Mouse (Mus musculus): Measurements from ENCODE around the gene Ptprc. TPM values are rescaled to one million over a fixed set of nuclear protein-coding genes. Genes with fewer than 3 reads are reported as not detected.
A peak's percentile ranks its signal among the peaks of the same experiment; 100 is the strongest.

Gene Ptprc
- polyA plus RNA-seq, 1 experiment from 2014 or later, result 0.15 TPM

- ATAC-seq, result no peak
- CTCF ChIA-PET, result interaction anchor here (1.3 kb wide), 1 partner anchor 17 kb away, joined by 4 read pairs; no protein-coding TSS in a partner anchor
- H3K27me3 ChIP-seq, result peaks cover 11% of the 10 kb centered on the region
- POLR2A ChIA-PET, result no interaction called here
- DNase-seq (ENCODE audit: low read depth, low spot score), result no peak
- TF ChIP-seq CTCF (IDR thresholded peaks at IDR 0.05), result no peak
- in situ Hi-C loops (cut with MboI; ENCODE audit: low pct_unique_long_range_greater_than_20kb), result no loop called here
Observed at GRCm38 (mm10) chr1:138153126-138153525, 22.4 kb downstream of the Ptprc start.

GRCm38 (mm10) chr1:138148844-138149243 lies 26.7 kb downstream of the Ptprc start:
- DNase-seq (ENCODE audit: low read depth, low spot score), result no peak
- no peak for TF ChIP-seq CTCF (IDR thresholded peaks at IDR 0.05)
- H3K27me3 ChIP-seq, result peaks cover 4% of the 10 kb centered on the region
- ChIA-PET CTCF (interaction anchor here (0.7 to 1.5 kb wide), 4 partner anchors 10 to 29 kb away, joined by 3 to 4 read pairs (median 3); no protein-coding TSS in a partner anchor), POLR2A (no interaction called here)
- no peak for ATAC-seq
- in situ Hi-C loops (cut with MboI; ENCODE audit: low pct_unique_long_range_greater_than_20kb), result loop anchor here (25.0 kb wide), 1 partner anchor 338 kb away; no protein-coding TSS in a partner anchor

GRCm38 (mm10) chr1:138145571-138145970 lies 29.9 kb downstream of the Ptprc start:
- no peak for TF ChIP-seq CTCF (IDR thresholded peaks at IDR 0.05)
- in situ Hi-C loops (cut with MboI; ENCODE audit: low pct_unique_long_range_greater_than_20kb), result loop anchor here (25.0 kb wide), 1 partner anchor 342 kb away; no protein-coding TSS in a partner anchor
- DNase-seq (ENCODE audit: low read depth, low spot score) (no peak), ATAC-seq (no peak)
- CTCF ChIA-PET, result no interaction called here
- H3K27me3 ChIP-seq, result no peaks in the 10 kb centered on the region
- POLR2A ChIA-PET, result no interaction called here

GRCm38 (mm10) chr1:138145148-138145547 lies 30.4 kb downstream of the Ptprc start:
- ATAC-seq (no peak), DNase-seq (ENCODE audit: low read depth, low spot score) (no peak)
- in situ Hi-C loops (cut with MboI; ENCODE audit: low pct_unique_long_range_greater_than_20kb), result loop anchor here (25.0 kb wide), 1 partner anchor 342 kb away; no protein-coding TSS in a partner anchor
- ChIA-PET CTCF (no interaction called here), POLR2A (no interaction called here)
- TF ChIP-seq CTCF (IDR thresholded peaks at IDR 0.05), result no peak
- H3K27me3 ChIP-seq, result no peaks in the 10 kb centered on the region

GRCm38 (mm10) chr1:138144365-138144764 lies 31.1 kb downstream of the Ptprc start:
- POLR2A ChIA-PET, result no interaction called here
- H3K27me3 ChIP-seq, result no peaks in the 10 kb centered on the region
- DNase-seq (ENCODE audit: low read depth, low spot score) (no peak), ATAC-seq (no peak)
- no peak for TF ChIP-seq CTCF (IDR thresholded peaks at IDR 0.05)
- in situ Hi-C loops (cut with MboI; ENCODE audit: low pct_unique_long_range_greater_than_20kb), result loop anchor here (25.0 kb wide), 1 partner anchor 343 kb away; no protein-coding TSS in a partner anchor
- CTCF ChIA-PET, result no interaction called here

- no peaks in the 10 kb centered on the region for H3K27me3 ChIP-seq
- ChIA-PET POLR2A (no interaction called here), CTCF (interaction anchor here (1.2 to 1.3 kb wide), 2 partner anchors 9 to 11 kb away, joined by 3 read pairs; no protein-coding TSS in a partner anchor)
- no peak for TF ChIP-seq CTCF (IDR thresholded peaks at IDR 0.05)
- DNase-seq (ENCODE audit: low read depth, low spot score) (no peak), ATAC-seq (no peak)
- in situ Hi-C loops (cut with MboI; ENCODE audit: low pct_unique_long_range_greater_than_20kb), result loop anchor here (25.0 kb wide), 1 partner anchor 347 kb away; no protein-coding TSS in a partner anchor
Observed at GRCm38 (mm10) chr1:138140769-138141168, 34.7 kb downstream of the Ptprc start.

- ChIA-PET CTCF (no interaction called here), POLR2A (no interaction called here)
- TF ChIP-seq CTCF (IDR thresholded peaks at IDR 0.05), result no peak
- H3K27me3 ChIP-seq, result no peaks in the 10 kb centered on the region
- ATAC-seq (no peak), DNase-seq (ENCODE audit: low read depth, low spot score) (no peak)
- in situ Hi-C loops (cut with MboI; ENCODE audit: low pct_unique_long_range_greater_than_20kb), result loop anchor here (10.0 to 25.0 kb wide), 5 partner anchors 187 to 1027 kb away; no protein-coding TSS in a partner anchor
Observed at GRCm38 (mm10) chr1:138137696-138138095, 37.8 kb downstream of the Ptprc start.

GRCm38 (mm10) chr1:138137024-138137577 lies 38.4 kb downstream of the Ptprc start:
- ChIA-PET POLR2A (no interaction called here), CTCF (interaction anchor here (1.0 kb wide), 2 partner anchors 16 to 153 kb away, joined by 3 to 4 read pairs; no protein-coding TSS in a partner anchor)
- in situ Hi-C loops (cut with MboI; ENCODE audit: low pct_unique_long_range_greater_than_20kb), result loop anchor here (10.0 to 25.0 kb wide), 5 partner anchors 188 to 1028 kb away; no protein-coding TSS in a partner anchor
- no peak for ATAC-seq
- H3K27me3 ChIP-seq, result no peaks in the 10 kb centered on the region
- TF ChIP-seq CTCF (IDR thresholded peaks at IDR 0.05), result no peak
- no peak for DNase-seq (ENCODE audit: low read depth, low spot score)

GRCm38 (mm10) chr1:138136373-138136779 lies 39.1 kb downstream of the Ptprc start:
- no peak for TF ChIP-seq CTCF (IDR thresholded peaks at IDR 0.05)
- CTCF ChIA-PET, result interaction anchor here (1.0 to 1.6 kb wide), 4 partner anchors 13 to 166 kb away, joined by 3 to 4 read pairs (median 3); no protein-coding TSS in a partner anchor
- in situ Hi-C loops (cut with MboI; ENCODE audit: low pct_unique_long_range_greater_than_20kb), result loop anchor here (10.0 to 25.0 kb wide), 5 partner anchors 188 to 1028 kb away; no protein-coding TSS in a partner anchor
- POLR2A ChIA-PET, result no interaction called here
- ATAC-seq (peak; percentile 69), DNase-seq (ENCODE audit: low read depth, low spot score) (no peak)
- no peaks in the 10 kb centered on the region for H3K27me3 ChIP-seq

- DNase-seq (ENCODE audit: low read depth, low spot score) (no peak), ATAC-seq (no peak)
- in situ Hi-C loops (cut with MboI; ENCODE audit: low pct_unique_long_range_greater_than_20kb), result loop anchor here (10.0 to 25.0 kb wide), 5 partner anchors 189 to 1029 kb away; no protein-coding TSS in a partner anchor
- no peak for TF ChIP-seq CTCF (IDR thresholded peaks at IDR 0.05)
- CTCF ChIA-PET, result interaction anchor here (1.0 to 1.6 kb wide), 4 partner anchors 13 to 166 kb away, joined by 3 to 4 read pairs (median 3); no protein-coding TSS in a partner anchor
- H3K27me3 ChIP-seq, result no peaks in the 10 kb centered on the region
- POLR2A ChIA-PET, result no interaction called here
Observed at GRCm38 (mm10) chr1:138135637-138136372, 39.7 kb downstream of the Ptprc start.
